8 mouse cellular contexts compared by ENCODE assay signal in genomic region chr3:122985183-122985944, GRCm38 (mm10). TPM values are rescaled to one million over a fixed set of nuclear protein-coding genes. Genes with fewer than 3 reads are reported as not detected.
DNase-seq lines count a peak whose midpoint lies in the region; ATAC-seq lines count a peak whose summit lies in the region.

No protein-coding gene starts in this region.

- peak; percentile 27 for DNase-seq in embryo, embryonic 10 days (ENCODE audit: low spot score)
- DNase-seq in embryo, embryonic 9.5 days (ENCODE audit: extremely low spot score): no peak
- peak; percentile 30 for DNase-seq in 3T3-L1 (ENCODE audit: low read depth, low spot score)
- no peak for DNase-seq in spleen, postnatal 14 days (ENCODE audit: low spot score in 2 of 2)
- DNase-seq in retina, postnatal 1 day: no peak

- no peak for ATAC-seq in embryonic facial prominence, embryonic 12.5 days (ENCODE audit: insufficient number of reproducible peaks, insufficient read depth, low FRiP score, low TSS enrichment)
- no peak for ATAC-seq in limb, embryonic 13.5 days (ENCODE audit: low FRiP score, low read depth)
- no peak for ATAC-seq in stomach, embryonic 14.5 days (ENCODE audit: insufficient number of reproducible peaks, insufficient read depth, low FRiP score, low read depth)

- 16% methylated on average over 13 of the region's 13 CpGs for WGBS in embryonic facial prominence, embryonic 12.5 days
- WGBS in limb, embryonic 13.5 days: 12% methylated on average over 13 of the region's 13 CpGs
- 16% methylated on average over 13 of the region's 13 CpGs for WGBS in stomach, embryonic 14.5 days

- H3K4me3 ChIP-seq in embryonic facial prominence, embryonic 12.5 days: peak overlapping the region; percentile 84
- peak overlapping the region; percentile 87 for H3K4me3 ChIP-seq in limb, embryonic 13.5 days
- H3K4me3 ChIP-seq in stomach, embryonic 14.5 days (ENCODE audit: low read depth, low read length): peak overlapping the region; percentile 82

- peak overlapping the region; percentile 52 for H3K4me2 ChIP-seq in embryonic facial prominence, embryonic 12.5 days (replicated peaks)
- H3K4me2 ChIP-seq in limb, embryonic 13.5 days (replicated peaks): peak overlapping the region; percentile 75
- H3K4me2 ChIP-seq in stomach, embryonic 14.5 days (replicated peaks; ENCODE audit: low read depth, low read length): peak overlapping the region; percentile 65

- peak overlapping the region; percentile 96 for H3K27ac ChIP-seq in embryonic facial prominence, embryonic 12.5 days
- H3K27ac ChIP-seq in limb, embryonic 13.5 days: peak overlapping the region; percentile 91; the same call in 1 of the 2 replicates
- peak overlapping the region; percentile 96 for H3K27ac ChIP-seq in stomach, embryonic 14.5 days (ENCODE audit: low read length)

- no peaks in the 10 kb centered on the region for H3K27me3 ChIP-seq in embryonic facial prominence, embryonic 12.5 days
- no peaks in the 10 kb centered on the region for H3K27me3 ChIP-seq in limb, embryonic 13.5 days
- no peaks in the 10 kb centered on the region for H3K27me3 ChIP-seq in stomach, embryonic 14.5 days (ENCODE audit: control insufficient read depth, insufficient read depth, low read length)

- H3K36me3 ChIP-seq in embryonic facial prominence, embryonic 12.5 days: no peaks in the 10 kb centered on the region
- H3K36me3 ChIP-seq in limb, embryonic 13.5 days: no peaks in the 10 kb centered on the region
- no peaks in the 10 kb centered on the region for H3K36me3 ChIP-seq in stomach, embryonic 14.5 days (ENCODE audit: control insufficient read depth, insufficient read depth, low read length)

- peaks cover 5% of the 10 kb centered on the region; the same call in 1 of the 2 replicates for H3K4me1 ChIP-seq in embryonic facial prominence, embryonic 12.5 days
- H3K4me1 ChIP-seq in limb, embryonic 13.5 days: peaks cover 10% of the 10 kb centered on the region
- peaks cover 10% of the 10 kb centered on the region; the same call in 1 of the 2 replicates for H3K4me1 ChIP-seq in stomach, embryonic 14.5 days (ENCODE audit: control insufficient read depth, insufficient read depth, low read length)

- H3K9ac ChIP-seq in embryonic facial prominence, embryonic 12.5 days: peak overlapping the region; percentile 84
- H3K9ac ChIP-seq in limb, embryonic 13.5 days: peak overlapping the region; percentile 91
- H3K9ac ChIP-seq in stomach, embryonic 14.5 days (replicated peaks; ENCODE audit: low read depth, low read length): peak overlapping the region; percentile 77

- no peaks in the 10 kb centered on the region for H3K9me3 ChIP-seq in embryonic facial prominence, embryonic 12.5 days
- no peaks in the 10 kb centered on the region for H3K9me3 ChIP-seq in limb, embryonic 13.5 days
- H3K9me3 ChIP-seq in stomach, embryonic 14.5 days (ENCODE audit: control insufficient read depth, low read depth, low read length): no peaks in the 10 kb centered on the region

RNA-seq across cellular contexts. Expression of gene Usp53, which starts 1.1 kb away (rescaled TPM):
- polyA plus RNA-seq in embryonic facial prominence, embryonic 12.5 days (2016; fragmentation: Nextera tagmentation; extraction: Ambion mirVana): 5.1 and 8.5 TPM in 2 replicates
- 6.1 and 6.7 TPM in 2 replicates for polyA plus RNA-seq in limb, embryonic 13.5 days (2015; fragmentation: Nextera tagmentation; extraction: Ambion mirVana)
- polyA plus RNA-seq in stomach, embryonic 14.5 days (2014; fragmentation: Nextera tagmentation; extraction: Ambion mirVana): 23.7 and 24.3 TPM in 2 replicates

RNA-seq across cellular contexts. Expression of gene Myoz2, which starts 49.5 kb away (rescaled TPM):
- 3.3 and 4.1 TPM in 2 replicates for polyA plus RNA-seq in embryonic facial prominence, embryonic 12.5 days (2016; fragmentation: Nextera tagmentation; extraction: Ambion mirVana)
- 16.3 and 18.3 TPM in 2 replicates for polyA plus RNA-seq in limb, embryonic 13.5 days (2015; fragmentation: Nextera tagmentation; extraction: Ambion mirVana)
- 0.17 TPM in 1 of 2 replicates, not detected in the other for polyA plus RNA-seq in stomach, embryonic 14.5 days (2014; fragmentation: Nextera tagmentation; extraction: Ambion mirVana)

Comparison
In these comparisons a context has a peak if more than half of its experiments do, and no peak if none do; other contexts are left out.
1. DNase-seq: peak in embryo, embryonic 10 days (single experiment) and 3T3-L1 (single experiment); none in embryo, embryonic 9.5 days (single experiment), spleen, postnatal 14 days (0 of 2) and retina, postnatal 1 day (single experiment).
2. Peak in every context shown above with its lines, with median percentiles within 50 percentile points of each other: H3K27ac ChIP-seq, H3K4me2 ChIP-seq, H3K4me3 ChIP-seq and H3K9ac ChIP-seq.